Mouse (Mus musculus): ENCODE data around the gene 4931428L18Rik. TPM values are rescaled to one million over a fixed set of nuclear protein-coding genes. Genes with fewer than 3 reads are reported as not detected.
A peak's percentile ranks its signal among the peaks of the same experiment; 100 is the strongest.
"Not testable (repeated sequence)": the region's sequence is repeated elsewhere in the genome, so short reads cannot be mapped to it uniquely, and the experiment has no call there.

Gene 4931428L18Rik
- total RNA-seq, 2 experiments from 2014 or later, result not detected

DNA sequence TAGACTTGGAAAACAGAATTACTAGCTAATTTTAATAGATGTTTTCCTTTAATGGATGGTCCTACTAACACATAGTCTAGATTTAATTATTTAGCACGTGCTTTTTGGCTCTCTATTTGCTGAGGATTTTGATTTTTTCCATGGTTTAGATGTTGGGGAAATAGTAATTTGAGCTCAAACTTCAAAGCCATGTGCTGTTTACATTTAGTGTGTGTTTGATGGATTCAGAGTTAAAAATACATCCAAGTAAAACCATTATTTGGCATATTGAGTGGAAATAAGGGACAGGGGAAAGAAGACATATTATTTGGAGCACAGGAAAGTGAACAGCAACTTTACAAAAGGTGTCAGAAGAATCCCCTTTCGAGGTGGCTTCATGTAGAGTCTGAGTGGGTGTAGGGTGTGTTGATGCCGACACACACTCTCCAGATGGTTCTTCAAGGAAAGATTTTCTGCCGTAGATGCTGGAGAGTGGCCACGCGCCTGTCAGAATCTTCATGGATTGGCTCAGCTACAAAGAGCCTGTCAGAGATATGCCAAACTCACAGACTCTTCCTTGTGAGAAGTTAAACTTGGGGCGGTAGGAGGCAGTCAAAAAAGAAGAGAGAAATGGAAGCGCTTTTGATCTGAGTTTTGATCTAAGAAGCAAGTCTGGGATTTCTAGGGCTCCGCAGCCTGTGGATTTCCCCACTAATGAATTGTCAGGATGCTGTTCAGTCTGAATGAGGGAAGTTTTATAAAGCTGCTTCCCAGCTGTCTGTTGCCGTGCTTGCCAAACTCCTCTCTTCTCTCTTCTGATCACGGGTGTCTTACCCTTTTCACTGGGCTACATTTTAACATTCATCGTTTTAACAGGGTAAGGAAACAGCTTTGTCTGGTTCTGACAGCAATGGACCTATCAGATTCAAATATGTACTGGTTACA is 157.4 kb downstream of the 4931428L18Rik start:
- DNase-seq, result peak; percentile 10

DNA sequence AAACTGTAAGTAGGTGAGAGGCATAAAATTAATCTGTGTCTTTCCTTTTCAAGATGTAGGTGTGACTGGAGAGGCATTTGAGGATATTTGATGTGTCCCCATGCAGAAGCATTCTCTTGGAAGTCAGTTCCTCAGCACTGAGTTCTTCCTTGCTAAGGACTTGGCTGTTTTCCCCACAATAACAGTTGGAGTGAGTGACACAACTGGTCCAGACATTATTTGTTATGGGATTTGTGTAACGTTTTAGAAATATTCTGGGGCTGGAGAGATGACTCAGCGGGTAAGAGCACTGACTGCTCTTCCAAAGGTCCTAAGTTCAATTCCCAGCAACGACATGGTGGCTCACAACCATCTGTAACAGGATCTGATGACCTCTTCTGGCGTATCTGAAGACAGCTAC is 162.7 kb downstream of the 4931428L18Rik start:
- no peak for DNase-seq

More for the DNA sequence above, 157.4 kb downstream of the 4931428L18Rik start:
- intact Hi-C loops (cut with DNase I), result no loop called here

DNA sequence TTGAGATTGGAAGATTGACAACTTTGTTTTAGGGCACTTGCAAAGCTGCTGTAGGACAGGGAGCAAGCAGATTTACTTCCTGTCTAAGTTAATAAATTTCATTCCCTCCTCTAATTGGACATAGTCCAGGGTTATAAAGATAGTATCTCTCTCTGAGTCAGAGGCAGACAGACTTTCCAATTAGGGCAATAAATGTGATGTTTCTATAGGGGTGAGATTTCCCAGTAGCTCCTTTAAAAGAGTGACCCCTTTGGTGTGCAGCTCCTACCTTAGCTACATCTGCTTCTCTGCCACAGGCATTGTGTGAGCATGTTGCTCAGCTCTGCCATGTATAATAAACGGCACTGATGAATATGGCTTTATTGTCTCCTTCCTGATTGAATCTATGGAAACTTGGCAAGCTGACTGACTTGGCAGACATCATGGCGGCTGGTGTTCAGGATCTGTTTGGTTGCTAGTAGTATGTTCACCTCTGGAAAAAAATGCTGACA is 163.6 kb downstream of the 4931428L18Rik start:
- intact Hi-C loops (cut with DNase I), result no loop called here
- DNase-seq, result peak; percentile 46

More for the DNA sequence above, 162.7 kb downstream of the 4931428L18Rik start:
- intact Hi-C loops (cut with DNase I), result no loop called here

DNA sequence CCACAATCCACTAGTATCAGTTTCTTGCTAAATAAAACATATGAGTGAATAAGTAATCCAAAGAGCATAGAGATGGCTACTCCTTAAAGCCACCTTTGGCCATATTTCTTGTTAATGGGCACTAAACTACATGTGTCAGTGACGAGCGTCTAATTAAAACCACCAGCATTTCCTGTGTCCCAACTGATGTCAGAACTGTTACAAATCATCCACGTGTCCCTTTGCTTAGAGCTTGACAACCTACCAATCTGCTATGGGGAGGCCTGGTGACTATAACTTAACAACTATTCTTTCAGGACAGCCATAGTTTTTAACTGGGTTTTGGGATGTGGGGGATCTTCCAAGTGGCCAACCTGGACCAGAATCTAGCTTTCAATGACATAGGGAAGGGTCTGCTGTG is 164.3 kb downstream of the 4931428L18Rik start:
- no peak for DNase-seq
- intact Hi-C loops (cut with DNase I), result no loop called here

DNA sequence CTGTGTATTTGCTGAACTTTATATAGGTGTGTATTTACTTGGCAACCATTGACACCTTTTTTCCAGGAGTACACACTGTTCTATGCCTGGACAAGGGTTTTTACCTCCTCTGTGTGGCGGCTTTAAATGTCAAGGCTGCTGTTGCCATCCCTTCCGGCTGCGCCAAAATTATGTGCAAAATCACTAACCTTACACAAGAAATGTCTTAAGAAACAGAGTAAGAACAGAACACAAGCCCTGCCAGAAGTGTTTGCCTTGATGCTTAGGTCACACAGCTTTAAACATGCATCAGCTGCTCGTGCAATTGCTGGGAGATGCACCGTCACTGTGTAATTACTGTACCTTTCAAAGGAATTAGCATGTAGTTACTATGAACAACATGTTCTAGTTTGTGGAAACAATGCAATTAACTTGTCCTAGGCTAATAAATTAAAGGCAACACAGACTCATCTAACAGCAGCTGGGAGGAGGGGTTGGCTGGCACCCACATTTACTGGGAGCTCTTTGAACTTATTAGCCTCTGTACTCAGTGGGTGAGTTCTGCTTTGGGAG is 171.0 kb downstream of the 4931428L18Rik start:
- intact Hi-C loops (cut with DNase I), result no loop called here
- DNase-seq, result no peak

DNA sequence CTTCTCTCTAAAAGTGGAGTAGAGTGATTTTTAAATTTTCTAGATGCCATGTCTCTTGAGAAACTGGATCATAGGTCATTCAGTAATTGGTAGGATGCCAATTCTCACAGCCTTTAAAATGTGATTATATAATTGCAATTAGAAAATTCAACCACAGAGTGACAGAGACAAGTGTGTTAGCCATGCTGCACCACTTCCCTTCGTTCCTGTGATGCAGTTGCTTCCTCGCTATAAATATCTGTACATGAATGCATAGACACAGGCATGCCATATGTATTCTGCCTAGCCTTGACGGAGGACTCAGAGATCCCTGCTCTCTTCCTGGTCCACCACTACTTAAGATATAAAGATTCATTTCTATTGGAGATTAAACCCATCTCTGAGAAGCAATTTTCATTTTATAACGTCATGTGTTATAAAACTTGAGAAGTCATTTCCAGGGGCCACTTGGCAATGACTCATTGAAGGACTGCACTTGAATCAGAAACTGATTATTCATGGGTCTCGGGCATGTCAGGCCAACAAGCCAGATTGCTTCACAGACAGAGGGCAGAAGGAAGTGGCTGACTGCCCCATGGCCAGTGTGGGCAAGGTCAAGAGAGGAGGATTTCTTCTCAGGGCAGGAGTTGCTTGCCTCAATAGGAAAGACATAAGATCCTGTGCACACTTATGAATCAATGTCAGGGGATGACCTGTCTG is 172.4 kb downstream of the 4931428L18Rik start:
- intact Hi-C loops (cut with DNase I), result no loop called here
- peak; percentile 17 for DNase-seq

DNA sequence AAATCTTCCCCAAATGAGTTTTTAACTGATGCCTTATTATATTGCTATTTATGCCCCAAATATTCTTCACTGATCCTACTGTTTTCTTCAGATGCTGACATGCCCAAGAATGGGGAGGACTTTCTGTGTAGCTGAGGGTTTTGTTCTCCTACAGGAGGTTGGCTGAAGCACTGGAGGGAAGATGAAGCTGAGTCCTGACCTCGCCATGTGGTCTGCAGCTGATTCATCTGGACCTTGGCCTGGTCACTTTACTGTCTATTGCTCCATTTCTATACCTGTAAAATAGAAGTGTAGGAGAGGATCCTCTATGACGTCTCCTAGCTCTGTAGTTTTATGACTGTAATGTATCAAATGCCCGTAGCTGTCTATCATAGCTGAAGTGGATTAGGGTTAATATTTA is 179.3 kb downstream of the 4931428L18Rik start:
- intact Hi-C loops (cut with DNase I), result no loop called here

DNA sequence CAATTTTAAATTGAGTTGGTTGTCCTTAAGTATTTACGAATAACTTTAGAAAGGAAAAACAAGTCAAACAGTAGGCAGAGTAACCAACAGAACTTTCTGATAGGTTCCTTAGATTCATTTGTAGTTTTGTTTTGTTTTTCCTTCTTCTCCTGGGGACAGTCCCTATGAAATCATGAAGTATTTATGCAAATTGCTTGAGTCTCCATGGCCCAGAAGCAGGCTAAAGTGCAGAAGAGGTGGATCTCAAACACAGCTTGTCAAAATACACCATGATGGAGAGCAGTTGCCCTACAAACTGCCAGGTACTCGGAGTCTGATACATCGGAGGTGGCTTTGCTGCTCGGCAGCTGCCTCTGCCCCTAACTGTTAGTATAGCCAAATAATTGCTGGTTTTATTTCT is 179.7 kb downstream of the 4931428L18Rik start:
- no peak for DNase-seq
- intact Hi-C loops (cut with DNase I), result no loop called here

More for the DNA sequence above, 179.3 kb downstream of the 4931428L18Rik start:
- DNase-seq, result no peak

DNA sequence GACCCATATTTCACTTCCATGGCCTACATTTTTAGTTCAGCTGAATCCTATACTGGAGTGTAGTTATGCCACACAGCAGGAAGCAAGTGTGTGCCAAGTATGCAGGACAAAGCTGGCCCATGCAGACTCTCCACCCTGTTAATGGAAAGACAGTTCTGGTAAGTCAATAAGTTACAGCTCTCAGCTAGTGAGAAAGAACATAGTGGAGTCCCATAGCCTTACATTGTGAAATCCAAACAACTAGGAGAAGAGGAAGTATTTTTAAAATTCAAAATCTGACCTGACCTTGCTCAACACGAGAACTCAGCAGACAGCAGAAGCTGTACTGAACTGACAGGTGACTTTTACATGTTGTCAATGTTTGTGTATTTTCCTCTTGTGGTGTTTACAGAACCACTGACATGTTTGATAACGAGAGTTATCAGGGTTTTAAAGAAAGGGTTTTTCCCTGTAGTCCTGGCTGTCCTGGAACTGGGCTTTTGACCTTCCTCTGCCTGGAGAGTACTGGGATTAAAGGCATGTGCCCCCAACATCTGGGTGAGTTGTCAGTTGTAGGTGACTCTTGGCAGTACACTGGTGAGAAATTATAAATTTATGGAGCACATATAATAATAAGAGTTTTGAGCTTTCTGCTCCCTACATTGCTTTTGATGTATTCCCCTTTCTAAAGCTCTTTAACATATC is 188.5 kb downstream of the 4931428L18Rik start:
- DNase-seq, result peak; percentile 27

DNA sequence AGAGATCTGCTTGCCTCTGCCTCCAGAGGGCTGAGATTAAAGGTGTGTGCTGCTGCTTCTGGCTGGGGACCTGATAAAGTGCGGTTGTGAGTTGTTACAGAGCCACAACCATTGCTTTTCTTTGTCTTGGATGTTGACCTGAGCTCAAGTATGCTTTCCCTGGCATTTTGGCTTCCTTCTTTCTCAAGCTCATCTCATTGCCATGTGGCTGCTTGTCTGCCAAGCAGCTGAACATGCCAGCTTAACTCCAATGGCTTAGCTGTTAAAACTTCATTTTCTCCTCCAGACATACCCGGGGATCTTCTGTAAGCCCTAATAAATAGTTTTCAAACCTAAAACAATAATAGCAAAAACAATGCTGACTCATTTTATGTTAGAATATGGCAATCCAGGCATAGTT is 190.1 kb downstream of the 4931428L18Rik start:
- intact Hi-C loops (cut with DNase I), result no loop called here
- no peak for DNase-seq

More for the DNA sequence above, 188.5 kb downstream of the 4931428L18Rik start:
- intact Hi-C loops (cut with DNase I), result no loop called here

DNA sequence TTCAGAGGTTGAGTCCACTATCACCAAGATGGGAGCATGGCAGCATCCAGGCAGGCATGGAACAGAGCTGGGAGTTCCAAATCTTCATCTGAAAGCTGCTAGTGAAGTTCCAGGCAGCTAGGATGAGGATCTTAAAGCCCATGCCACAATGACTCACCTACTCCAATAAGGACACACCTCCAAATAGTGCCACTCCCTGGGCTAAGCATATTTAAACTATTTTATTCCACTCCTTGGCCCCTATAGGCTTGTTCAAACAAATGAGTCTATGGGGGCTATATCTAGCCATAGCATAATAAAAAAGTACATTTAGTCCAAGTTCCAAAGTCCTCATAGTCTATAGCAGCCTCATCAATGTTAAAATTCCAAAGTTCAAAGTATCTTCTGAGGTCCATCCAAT is 199.3 kb downstream of the 4931428L18Rik start:
- intact Hi-C loops (cut with DNase I), result no loop called here
- no peak for DNase-seq

DNA sequence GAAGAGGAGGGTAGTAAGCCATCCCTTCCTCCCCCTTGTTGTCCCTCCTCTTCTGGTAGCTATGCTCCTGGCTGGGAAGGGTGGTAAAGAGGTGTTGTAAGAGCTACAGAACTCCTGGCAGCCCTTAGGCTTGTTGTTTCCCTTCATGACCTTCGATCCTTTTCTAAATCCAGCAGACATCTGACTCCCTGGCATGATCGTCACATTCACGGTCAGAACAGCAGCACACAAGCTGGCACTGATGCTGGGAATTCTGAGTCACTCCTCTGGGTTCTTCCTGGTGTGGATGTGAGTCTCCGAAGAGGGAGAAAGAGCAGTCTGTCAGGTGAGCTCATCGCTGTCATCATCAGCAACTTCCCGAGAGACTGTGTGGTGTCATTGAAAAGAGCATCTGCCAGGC is 203.2 kb downstream of the 4931428L18Rik start:
- DNase-seq, result no peak
- intact Hi-C loops (cut with DNase I), result no loop called here

DNA sequence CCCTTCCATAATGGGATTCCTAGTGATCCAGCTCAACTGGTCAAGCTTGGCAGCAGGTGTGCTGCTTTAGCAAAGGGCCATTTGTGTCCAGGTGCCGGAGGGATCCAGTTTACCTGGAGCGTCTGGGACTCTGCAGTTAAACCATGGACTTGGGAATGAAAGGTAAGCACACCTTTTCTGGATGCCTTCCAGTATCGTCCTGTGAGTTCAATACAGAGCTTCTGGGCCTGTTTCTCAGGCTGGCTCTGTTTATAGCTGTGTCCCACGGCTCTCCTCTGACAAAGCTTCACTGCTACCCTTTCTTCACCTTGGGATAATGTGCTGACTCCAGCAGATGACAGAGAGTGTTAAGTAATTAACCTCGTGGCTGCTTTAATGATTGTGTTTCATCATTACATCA is 205.1 kb downstream of the 4931428L18Rik start:
- intact Hi-C loops (cut with DNase I), result no loop called here
- no peak for DNase-seq

DNA sequence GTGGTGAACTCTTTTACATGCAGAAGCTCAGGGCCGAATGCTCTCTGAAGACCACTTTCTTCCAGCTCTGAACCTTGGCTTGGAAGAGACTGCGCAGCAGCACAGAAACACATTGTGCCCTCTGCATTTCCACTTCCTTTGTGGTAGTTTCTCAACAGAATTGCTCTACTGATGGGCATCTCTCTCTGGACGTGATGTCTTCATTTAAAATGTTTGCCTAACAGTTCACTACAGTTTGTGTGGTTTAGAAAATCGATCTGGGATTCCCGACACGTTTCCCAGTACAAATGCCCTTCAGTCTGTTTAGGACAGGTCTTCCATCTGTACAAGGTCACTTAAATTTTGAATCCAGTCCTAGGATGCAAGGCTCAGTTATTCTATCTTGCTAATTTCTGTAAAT is 206.4 kb downstream of the 4931428L18Rik start:
- no peak for DNase-seq
- intact Hi-C loops (cut with DNase I), result no loop called here

DNA sequence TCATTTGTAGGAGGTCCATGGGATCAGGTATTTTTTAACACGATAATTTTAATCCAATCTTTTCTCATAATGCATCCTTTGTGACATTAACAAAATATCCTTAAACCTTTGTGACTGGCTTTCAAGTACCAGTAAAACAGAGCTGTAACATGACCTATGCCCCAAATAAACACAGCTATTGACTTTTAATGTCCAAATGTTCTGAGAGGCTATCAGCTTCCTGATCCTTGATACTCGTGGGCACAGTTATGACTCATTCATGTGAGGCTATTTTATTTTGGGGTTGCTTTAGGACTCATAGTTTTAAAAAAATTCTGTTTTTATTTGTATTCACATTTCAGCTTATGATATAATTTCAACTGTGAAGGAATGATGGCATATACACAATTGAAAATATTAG is 207.2 kb downstream of the 4931428L18Rik start:
- intact Hi-C loops (cut with DNase I), result no loop called here
- DNase-seq, result no peak

DNA sequence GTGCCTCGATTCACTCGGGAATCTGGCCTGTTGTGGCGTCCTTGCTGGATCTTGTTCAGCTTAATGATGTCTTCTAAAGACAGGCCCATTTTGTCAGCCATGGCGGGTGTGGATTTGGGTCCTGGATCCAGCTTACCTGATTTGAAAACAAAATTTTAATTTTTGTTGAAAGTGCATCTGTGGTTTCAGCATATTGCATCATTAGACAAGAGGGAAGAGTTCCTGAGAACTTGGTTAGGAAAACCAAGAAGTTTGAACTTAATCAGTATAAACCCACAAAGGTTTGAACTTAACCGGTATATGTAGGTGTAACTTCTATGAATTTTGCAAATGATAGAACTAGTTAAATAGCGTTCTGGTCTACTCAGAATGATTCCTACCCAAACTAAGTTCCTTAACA is 244.6 kb downstream of the 4931428L18Rik start, which contains the start of gene AC153137.1:
Gene AC153137.1 (minus strand): TSS at position 101 of the 400 bp plus-strand sequence.
- DNase-seq; intact Hi-C loops (cut with DNase I): not testable (repeated sequence)

DNA sequence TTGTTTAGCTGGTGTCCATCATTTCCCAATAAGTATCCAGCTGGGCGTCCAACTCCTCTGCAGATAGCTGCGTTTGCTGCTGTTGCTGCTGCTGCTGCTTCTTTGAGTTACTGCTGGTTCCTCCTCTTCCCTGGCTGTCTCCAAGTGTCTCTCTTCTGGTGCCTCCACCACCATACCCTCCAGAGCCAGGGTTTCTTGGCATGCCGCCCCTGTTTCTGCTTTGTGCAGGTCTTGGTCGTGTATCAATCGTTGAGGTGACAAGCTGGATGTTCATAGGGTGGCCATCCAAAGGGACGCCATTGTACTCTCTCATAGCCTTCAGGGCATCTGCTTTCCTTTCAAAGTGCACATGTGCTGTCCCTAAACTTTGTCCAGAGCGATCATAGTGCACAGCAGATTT is 245.2 kb downstream of the 4931428L18Rik start:
- intact Hi-C loops (cut with DNase I), result not testable (repeated sequence)
- DNase-seq, result peak; percentile 32

DNA sequence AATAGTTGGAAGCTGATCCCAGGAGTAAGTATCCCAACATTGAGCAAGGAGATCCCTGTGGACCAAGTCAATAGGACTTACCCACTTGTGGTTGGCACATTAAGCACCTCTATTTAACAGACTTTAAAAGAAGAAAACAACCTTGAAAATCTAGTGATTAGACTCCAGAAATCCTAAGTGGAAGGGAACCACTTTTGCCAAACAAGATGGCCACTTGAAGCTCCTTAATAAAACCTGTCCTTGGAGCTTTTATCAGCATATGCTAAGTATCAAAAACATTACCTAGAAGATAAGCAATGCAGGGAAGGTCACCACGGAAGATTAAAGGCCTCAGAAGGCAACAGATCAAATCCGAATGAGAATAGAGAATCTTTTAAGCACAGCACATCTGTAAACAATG is 270.7 kb downstream of the 4931428L18Rik start:
- intact Hi-C loops (cut with DNase I), result no loop called here
- DNase-seq, result no peak

DNA sequence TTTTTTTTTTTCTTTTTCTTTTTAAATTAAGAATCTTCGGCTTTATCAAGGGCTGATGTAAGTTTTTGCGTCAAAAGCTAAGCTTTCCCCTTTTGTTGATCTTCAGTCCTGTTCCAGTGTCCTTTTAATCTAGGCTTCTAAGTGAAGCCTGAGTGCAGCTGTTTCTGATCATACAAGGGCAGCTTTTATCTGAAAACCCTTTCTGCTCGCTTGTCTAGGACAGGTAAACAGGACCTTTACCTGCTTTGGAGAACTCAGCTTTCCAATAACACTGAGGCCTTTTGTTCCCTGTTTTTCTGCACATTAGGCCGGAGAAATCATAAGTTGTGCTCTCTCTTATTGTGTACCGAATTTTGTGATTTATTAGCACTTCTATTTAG is 272.0 kb downstream of the 4931428L18Rik start:
- DNase-seq, result no peak
- intact Hi-C loops (cut with DNase I), result no loop called here

DNA sequence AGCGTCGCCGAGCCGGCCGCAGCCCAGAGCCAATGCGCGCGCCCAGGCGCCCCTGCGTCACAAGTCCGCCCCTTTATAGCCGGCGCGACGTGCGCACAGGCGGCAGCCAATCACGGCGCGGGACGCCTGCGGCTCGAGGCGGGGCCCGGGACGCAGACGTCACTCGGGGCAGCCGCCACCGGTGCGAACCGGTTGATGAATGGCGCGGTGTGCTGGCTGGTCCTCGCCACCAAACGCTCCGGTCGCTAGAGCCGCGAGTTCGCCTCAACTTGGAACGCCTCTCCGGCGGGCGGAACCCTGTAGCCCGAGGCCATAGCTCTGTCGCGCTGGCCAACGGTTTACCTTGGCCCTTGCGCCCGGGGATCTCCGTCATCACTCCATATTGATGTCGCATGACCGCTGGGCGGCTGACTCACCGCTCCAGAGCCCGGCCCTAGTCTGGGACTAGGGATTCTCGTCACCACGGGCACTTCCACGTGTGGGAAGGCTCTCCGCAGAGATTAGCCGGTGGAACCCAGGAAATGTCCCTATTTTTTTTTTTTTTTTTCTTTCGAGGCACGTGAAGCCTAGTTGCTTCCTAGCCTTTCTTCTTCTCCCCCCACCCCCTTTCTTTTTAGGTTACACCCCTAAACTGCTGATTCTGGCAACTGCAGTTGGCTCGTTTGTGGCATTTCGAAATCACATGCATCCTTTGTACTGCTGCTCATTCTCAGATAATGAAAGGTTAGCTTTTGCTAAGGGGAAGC is 272.6 kb downstream of the 4931428L18Rik start:
- intact Hi-C loops (cut with DNase I), result loop anchor here (5.0 to 10.0 kb wide), 2 partner anchors 78 to 145 kb away; partner anchors contain the start of gene Phf3
- peak; percentile 99 for DNase-seq

Measured in left cerebral cortex, postnatal 4 days (tissue).